Mouse (Mus musculus) hindbrain, embryonic 14.5 days (tissue): ENCODE results near the gene Vmo1. TPM values are rescaled to one million over a fixed set of nuclear protein-coding genes. Genes with fewer than 3 reads are reported as not detected.
"Not testable (repeated sequence)": the region's sequence is repeated elsewhere in the genome, so short reads cannot be mapped to it uniquely, and the experiment has no call there.

Experiments used
- ATAC-seq: fragments of 200-750 bp; cut with Nextera tagmentation; 2 replicates; pipeline ENCODE4 v1.8.0; 2017; ENCODE audit warnings: moderate number of reproducible peaks, mild to moderate bottlenecking, moderate TSS enrichment, moderate library complexity; ENCODE audit not compliant: low FRiP score
- DNase-seq: peaks from one replicate; pipeline ENCODE4 v3.0.0-alpha.2; 2015; ENCODE audit warnings: low spot score
- H3K27ac ChIP-seq: fragments of 300-500 bp; sonication (generic); 2 replicates; pipeline ENCODE4 v1.5.1; 2014; ENCODE audit warnings: mild to moderate bottlenecking, moderate library complexity
- H3K27me3 ChIP-seq: fragments of 300-500 bp; sonication (generic); 2 replicates; pipeline ENCODE4 v1.6.1; 2014; ENCODE audit warnings: mild to moderate bottlenecking, low read length, mixed read lengths; ENCODE audit not compliant: control insufficient read depth, insufficient read depth
- H3K36me3 ChIP-seq: fragments of 300-500 bp; sonication (generic); replicated peaks from 2 replicates; pipeline ENCODE4 v1.6.1; 2014; ENCODE audit not compliant: control insufficient read depth, insufficient read depth
- H3K4me1 ChIP-seq: fragments of 300-500 bp; sonication (generic); replicated peaks from 2 replicates; pipeline ENCODE4 v1.6.1; 2014; ENCODE audit warnings: antibody characterized with exemption, low read length, mixed read lengths; ENCODE audit not compliant: control insufficient read depth, insufficient read depth
- H3K4me2 ChIP-seq: fragments of 300-500 bp; sonication (generic); replicated peaks from 2 replicates; pipeline ENCODE4 v1.6.1; 2014; ENCODE audit warnings: mild to moderate bottlenecking, moderate library complexity
- H3K4me3 ChIP-seq: fragments of 300-500 bp; sonication (generic); replicated peaks from 2 replicates; pipeline ENCODE4 v1.5.1; 2014; ENCODE audit warnings: mild to moderate bottlenecking, low read length
- H3K9ac ChIP-seq: fragments of 300-500 bp; sonication (generic); 2 replicates; pipeline ENCODE4 v1.6.1; 2014
- H3K9me3 ChIP-seq: fragments of 300-500 bp; sonication (generic); 2 replicates; pipeline ENCODE4 v1.6.1; 2016; ENCODE audit warnings: low read length; ENCODE audit not compliant: control insufficient read depth
- WGBS: fragments of 180-500 bp; shearing (Covaris S2); extraction: QIAGEN DNeasy Blood & Tissue Kit; methylation state at CpG from one replicate; pipeline ENCODE4 v1.1.7; 2014; 5-methylcytosine and 5-hydroxymethylcytosine counted together
- polyA plus RNA-seq: library from polyadenylated mRNA; unstranded; fragments of >200 nt; fragmentation: Nextera tagmentation; extraction: Ambion mirVana; gene quantifications from 2 replicates; pipeline ENCODE4 v1.2.1, GENCODE M21; 2014

Gene Vmo1
- polyA plus RNA-seq, 1 experiment from 2014 or later, result not detected

DNA sequence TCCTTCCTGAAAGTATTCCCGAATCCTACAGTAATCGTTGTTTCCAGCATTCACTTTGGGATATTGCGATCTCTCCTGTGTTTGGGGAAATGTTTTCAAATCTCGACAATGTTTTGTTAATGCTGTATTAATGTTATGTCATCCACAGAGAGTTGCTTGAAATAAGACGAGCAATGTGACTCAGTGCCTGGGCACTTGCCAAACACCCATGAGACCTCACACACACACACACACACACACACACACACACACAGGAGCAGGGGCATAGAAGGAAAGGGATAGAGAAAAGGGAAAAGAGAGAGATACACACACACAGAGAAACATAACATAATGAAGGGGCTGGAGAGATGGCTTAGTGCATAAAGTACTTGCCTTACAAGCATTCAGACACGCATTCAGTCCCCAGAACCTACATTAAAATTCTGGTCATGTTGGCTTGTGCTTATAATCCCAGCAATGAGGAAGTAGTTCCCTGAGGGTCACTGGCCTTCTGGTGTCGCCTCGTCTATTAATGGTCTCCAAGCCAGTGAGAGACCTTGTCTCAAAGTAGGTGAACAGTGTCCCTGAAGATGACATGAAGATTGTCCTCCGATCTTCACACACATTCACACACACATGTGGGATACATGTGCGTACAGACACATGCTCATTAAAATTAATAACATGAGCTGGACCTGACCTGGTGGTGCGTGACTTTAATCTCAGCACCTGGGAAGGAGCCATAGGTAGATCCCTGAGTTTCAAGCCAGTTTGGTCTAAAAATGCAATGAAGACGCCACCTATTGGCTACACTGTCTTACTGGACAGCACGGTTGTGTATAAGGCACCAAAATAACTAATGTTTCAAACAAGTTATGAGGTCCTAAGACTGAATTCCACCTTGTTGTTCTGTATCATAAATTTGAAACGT, 14.6 kb downstream of the Vmo1 start:
- no peak overlapping the region for H3K27ac ChIP-seq
- H3K4me3 ChIP-seq, result no peak overlapping the region
- DNase-seq, result no peak
- WGBS, result 72% methylated on average over 14 of the region's 14 CpGs
- no peak overlapping the region for H3K4me2 ChIP-seq
- ATAC-seq, result no peak
- no peak overlapping the region for H3K9ac ChIP-seq
- H3K4me1 ChIP-seq, result no peaks in the 10 kb centered on the region
- no peaks in the 10 kb centered on the region for H3K27me3 ChIP-seq
- no peaks in the 10 kb centered on the region for H3K9me3 ChIP-seq
- H3K36me3 ChIP-seq, result no peaks in the 10 kb centered on the region

DNA sequence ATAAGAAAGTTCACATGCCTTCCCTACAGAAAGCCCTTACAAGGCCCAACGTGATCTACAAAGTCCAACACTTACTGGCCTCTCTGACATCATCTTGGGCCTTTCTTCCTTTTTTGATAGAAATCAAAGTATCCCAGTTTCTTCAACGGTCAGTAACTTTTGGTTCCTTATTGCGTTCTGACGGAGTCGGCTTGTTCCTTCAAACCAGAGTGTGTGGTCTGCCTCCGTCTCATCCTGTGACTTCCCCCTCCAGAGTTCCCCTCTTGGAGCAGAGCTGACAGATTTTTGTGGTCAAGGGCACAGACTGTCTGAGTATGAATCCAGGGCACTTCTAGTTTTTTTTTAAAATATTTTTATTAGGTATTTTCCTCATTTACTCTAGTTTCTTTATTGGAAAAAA, 24.7 kb downstream of the Vmo1 start:
- no peak overlapping the region for H3K4me2 ChIP-seq
- no peak overlapping the region for H3K4me3 ChIP-seq
- no peaks in the 10 kb centered on the region for H3K27me3 ChIP-seq
- no peaks in the 10 kb centered on the region for H3K36me3 ChIP-seq
- ATAC-seq (no peak), DNase-seq (no peak)
- H3K27ac ChIP-seq, result no peak overlapping the region
- H3K4me1 ChIP-seq, result no peaks in the 10 kb centered on the region
- H3K9me3 ChIP-seq, result 0 out of 2 replicates have a peak, but pooled peaks cover 3% of the 10 kb centered on the region
- 92% methylated on average over 6 of the region's 6 CpGs for WGBS
- no peak overlapping the region for H3K9ac ChIP-seq

DNA sequence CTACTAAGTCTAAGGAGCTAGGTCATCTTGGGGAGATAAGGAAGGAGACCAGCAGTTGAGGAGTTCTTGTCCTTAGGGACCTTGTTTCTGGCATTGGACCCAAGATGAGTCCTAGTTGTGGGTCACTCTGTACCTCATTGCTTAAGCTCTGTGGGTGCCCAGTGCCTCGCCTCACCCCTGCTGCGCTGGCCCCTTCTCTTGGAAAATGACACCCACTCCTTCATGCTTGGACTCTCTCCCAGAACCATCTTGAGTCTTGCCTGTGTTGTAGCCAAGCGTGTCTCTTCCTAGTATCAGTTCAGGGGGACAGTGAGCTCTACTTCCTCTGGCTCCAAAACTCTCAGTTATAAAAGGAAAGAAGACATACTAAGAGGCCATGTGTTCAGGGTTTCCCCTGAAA, 25.3 kb downstream of the Vmo1 start:
- 90% methylated on average over 3 of the region's 3 CpGs for WGBS
- H3K4me3 ChIP-seq, result no peak overlapping the region
- H3K4me2 ChIP-seq, result no peak overlapping the region
- no peaks in the 10 kb centered on the region for H3K36me3 ChIP-seq
- DNase-seq, result no peak
- no peak overlapping the region for H3K27ac ChIP-seq
- no peak for ATAC-seq
- H3K27me3 ChIP-seq, result no peaks in the 10 kb centered on the region
- H3K4me1 ChIP-seq, result no peaks in the 10 kb centered on the region
- no peak overlapping the region for H3K9ac ChIP-seq
- 0 out of 2 replicates have a peak, but pooled peaks cover 3% of the 10 kb centered on the region for H3K9me3 ChIP-seq

DNA sequence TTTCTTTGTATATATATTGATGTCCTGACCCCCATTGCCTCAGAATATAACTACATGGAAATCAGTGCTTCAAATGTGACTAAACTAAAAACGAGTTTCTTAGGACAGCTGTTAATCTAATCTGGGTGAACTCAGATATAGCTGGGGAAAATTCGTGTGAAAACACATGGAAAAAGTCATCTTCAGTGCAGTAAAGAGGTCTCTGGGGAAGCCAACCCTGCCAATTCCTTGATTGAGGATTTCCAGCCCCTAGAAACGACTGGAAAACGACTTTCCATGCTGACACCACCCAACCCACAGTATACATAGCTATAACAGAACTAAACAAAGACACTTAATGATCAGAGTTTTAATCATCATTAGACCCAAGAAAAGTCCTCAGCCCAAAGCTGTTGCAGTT, 26.6 kb downstream of the Vmo1 start:
- H3K4me3 ChIP-seq, result no peak overlapping the region
- no peaks in the 10 kb centered on the region for H3K4me1 ChIP-seq
- H3K9me3 ChIP-seq, result 0 out of 2 replicates have a peak, but pooled peaks cover 3% of the 10 kb centered on the region
- DNase-seq, result no peak
- no peak overlapping the region for H3K4me2 ChIP-seq
- H3K27ac ChIP-seq, result no peak overlapping the region
- H3K36me3 ChIP-seq, result no peaks in the 10 kb centered on the region
- no peak for ATAC-seq
- WGBS, result 44% methylated on average over 4 of the region's 4 CpGs
- H3K9ac ChIP-seq, result no peak overlapping the region
- no peaks in the 10 kb centered on the region for H3K27me3 ChIP-seq

DNA sequence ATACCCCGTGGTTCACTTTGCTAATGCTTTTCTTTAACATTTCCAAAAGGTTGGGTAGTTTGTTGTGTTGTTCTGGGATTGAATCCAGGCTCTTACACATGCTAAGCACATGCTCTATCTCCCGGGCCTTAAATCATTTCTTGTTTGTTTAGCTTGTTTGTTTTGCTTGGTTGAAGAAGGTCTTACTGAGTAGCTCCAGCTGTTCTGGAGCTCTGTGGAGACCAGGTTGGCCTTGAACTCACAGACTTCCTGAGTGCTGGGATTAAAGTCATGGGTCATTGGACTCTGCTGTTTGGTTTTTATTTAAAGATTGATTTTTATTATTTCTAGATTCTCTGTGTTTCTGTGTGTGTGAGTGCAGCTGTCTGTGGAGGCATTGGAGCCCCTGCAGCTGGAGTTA, 28.9 kb downstream of the Vmo1 start:
- no peak overlapping the region for H3K9ac ChIP-seq
- ATAC-seq (no peak), DNase-seq (no peak)
- no peak overlapping the region for H3K4me2 ChIP-seq
- no peaks in the 10 kb centered on the region for H3K4me1 ChIP-seq
- no peaks in the 10 kb centered on the region for H3K36me3 ChIP-seq
- WGBS, result 57% methylated on average over 2 of the region's 2 CpGs
- no peaks in the 10 kb centered on the region for H3K9me3 ChIP-seq
- H3K27me3 ChIP-seq, result no peaks in the 10 kb centered on the region
- H3K27ac ChIP-seq, result no peak overlapping the region
- H3K4me3 ChIP-seq, result no peak overlapping the region

DNA sequence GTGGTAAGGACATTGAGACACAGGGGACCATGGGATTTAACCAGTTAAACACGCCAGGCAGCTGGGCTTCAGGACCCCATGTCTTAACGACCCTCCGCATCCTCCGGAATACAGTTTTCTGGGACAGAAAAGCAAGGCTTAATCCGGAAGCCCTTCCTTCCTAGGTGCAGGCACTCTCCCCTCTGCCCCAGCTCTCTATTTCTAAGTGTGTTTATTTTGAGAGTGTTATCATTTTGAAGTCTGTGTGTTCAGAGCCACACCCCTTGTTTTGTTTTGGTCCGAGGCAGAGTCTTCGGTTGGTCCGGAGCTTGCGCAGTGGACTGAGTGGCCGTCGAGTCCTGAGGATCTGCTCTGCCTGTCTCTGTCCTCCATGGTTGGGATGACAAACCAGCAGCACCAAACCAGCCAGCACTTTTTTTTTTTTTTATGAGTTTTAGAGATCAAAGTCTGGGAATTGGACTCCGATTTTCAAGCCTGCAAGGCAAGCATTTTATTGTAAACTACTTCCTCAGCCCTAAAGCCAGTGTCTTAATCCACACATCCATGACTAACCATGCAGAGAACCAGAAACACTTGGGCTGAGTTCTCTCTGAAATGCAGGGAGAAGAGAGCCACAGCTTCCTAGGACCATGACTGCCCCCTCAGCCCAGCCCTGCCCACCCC, 39.4 kb downstream of the Vmo1 start:
- H3K4me1 ChIP-seq, result no peaks in the 10 kb centered on the region
- no peak overlapping the region for H3K9ac ChIP-seq
- H3K27me3 ChIP-seq, result no peaks in the 10 kb centered on the region
- no peaks in the 10 kb centered on the region for H3K36me3 ChIP-seq
- H3K4me2 ChIP-seq, result no peak overlapping the region
- WGBS, result 83% methylated on average over 12 of the region's 12 CpGs
- no peak overlapping the region for H3K27ac ChIP-seq
- H3K9me3 ChIP-seq, result no peaks in the 10 kb centered on the region
- ATAC-seq, result no peak
- DNase-seq, result no peak
- H3K4me3 ChIP-seq, result no peak overlapping the region

DNA sequence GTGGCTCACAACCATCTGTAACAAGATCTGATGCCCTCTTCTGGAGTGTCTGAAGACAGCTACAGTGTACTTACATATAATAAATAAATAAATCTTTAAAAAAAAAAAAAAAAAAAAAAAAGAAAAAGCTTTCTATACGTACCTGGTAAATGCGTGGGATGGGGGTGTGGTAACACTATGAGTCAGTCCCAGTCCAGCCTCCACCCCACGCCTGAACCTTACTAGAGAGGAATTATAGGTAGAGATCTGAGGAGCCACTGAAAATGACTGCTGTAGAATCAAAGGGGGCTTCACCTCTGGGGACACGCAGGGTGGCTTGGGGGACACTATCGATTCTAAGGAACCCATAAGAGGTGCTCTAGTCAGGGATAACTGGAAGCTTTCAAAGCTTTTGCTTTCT, 41.1 kb downstream of the Vmo1 start:
- not testable (repeated sequence) for H3K9me3 ChIP-seq, H3K27me3 ChIP-seq, DNase-seq, H3K4me3 ChIP-seq, ATAC-seq, H3K4me1 ChIP-seq, H3K9ac ChIP-seq, H3K27ac ChIP-seq, H3K36me3 ChIP-seq, H3K4me2 ChIP-seq
- 93% methylated on average over 5 of the region's 5 CpGs for WGBS

DNA sequence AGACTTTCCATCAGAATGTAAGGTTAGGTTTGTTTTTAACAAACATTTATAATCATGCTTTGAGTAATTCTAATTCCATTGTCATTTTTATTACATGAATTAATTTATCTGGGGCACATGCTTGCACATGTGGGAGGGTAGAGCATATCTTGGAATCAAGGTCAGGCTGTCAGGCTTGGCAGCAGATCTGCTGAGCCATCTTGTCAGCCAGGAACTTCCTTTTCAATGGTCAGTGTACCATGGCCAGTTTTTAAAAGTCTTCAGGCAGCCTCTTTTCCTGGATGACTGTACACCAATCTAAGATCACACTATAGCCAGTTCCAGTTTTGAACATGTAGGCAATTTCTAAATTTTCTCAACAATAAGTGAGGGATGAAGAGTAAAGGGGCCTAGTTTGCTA, 41.7 kb downstream of the Vmo1 start:
- no peak for DNase-seq
- H3K27ac ChIP-seq, result no peak overlapping the region
- H3K4me2 ChIP-seq, result no peak overlapping the region
- H3K36me3 ChIP-seq, result no peaks in the 10 kb centered on the region
- H3K4me1 ChIP-seq, result no peaks in the 10 kb centered on the region
- no peak overlapping the region for H3K9ac ChIP-seq
- H3K4me3 ChIP-seq, result no peak overlapping the region
- no peak for ATAC-seq
- no peaks in the 10 kb centered on the region for H3K27me3 ChIP-seq
- H3K9me3 ChIP-seq, result no peaks in the 10 kb centered on the region

DNA sequence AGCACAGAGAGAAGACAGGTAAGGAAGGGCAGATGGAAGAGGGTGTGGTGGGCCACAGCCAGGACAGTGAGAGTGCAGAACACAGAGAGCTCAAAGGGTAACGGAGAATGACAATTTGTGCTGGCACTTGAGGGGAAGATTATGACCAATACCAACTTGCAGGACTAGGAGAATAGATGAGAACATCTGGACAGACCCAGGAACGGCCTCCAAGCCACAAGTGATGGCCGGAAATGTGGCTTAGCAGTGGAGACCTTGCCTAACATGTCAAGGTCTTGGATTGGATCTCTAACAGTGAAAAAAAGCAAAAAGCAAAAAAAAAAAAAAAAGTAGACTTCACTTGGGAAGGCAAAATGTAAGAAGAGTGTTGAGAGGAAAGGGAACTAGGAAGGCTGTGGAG, 44.7 kb downstream of the Vmo1 start:
- Histone ChIP-seq H3K4me2 (no peak overlapping the region), H3K9me3 (no peaks in the 10 kb centered on the region), H3K27ac (no peak overlapping the region), H3K4me3 (no peak overlapping the region), H3K9ac (no peak overlapping the region), H3K4me1 (0 out of 2 replicates have a peak, but pooled peaks cover 4% of the 10 kb centered on the region), H3K27me3 (peaks cover 11% of the 10 kb centered on the region), H3K36me3 (no peaks in the 10 kb centered on the region)
- no peak for ATAC-seq
- DNase-seq, result no peak
- 89% methylated on average over 3 of the region's 3 CpGs for WGBS
